Mouse (Mus musculus) layer of hippocampus, adult 9-10 months (tissue): Measurements from ENCODE around the gene Pfkp.

Source experiments
- DNase-seq: peaks from one replicate; pipeline ENCODE4 v3.0.0; 2022; ENCODE audit warnings: low spot score

Gene Pfkp

DNA sequence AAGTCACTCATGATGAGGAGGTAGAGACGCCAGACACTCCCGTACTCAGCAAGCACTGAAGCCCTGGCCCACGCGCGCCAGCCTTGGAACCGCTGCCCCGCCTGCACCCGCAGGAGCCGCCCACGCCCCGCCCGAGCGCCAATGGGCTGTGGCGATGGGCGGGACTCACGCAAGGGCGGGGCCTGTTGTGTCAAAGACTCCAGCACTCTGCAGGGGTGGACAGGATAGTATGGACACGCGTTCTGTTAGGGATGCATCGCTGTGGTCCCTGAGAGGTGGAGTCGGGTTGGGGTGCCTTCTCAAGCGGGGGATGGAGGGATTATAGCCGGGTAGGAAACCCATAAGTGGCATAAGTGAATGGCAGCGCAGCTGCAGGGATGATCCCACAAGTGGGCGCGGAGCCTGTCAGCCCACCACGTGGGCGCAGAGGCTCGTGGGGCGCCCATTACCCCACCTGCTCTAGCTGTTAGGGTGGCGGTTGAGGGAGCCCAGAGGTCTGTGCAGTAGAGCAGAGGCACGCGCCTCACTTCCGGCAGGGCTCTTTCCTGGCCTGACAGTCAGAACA lies at the start of gene Pfkp:
Gene Pfkp, minus strand, starts transcription at position 109 of the 565 bp plus-strand sequence.
- peak; percentile 81 for DNase-seq

DNA sequence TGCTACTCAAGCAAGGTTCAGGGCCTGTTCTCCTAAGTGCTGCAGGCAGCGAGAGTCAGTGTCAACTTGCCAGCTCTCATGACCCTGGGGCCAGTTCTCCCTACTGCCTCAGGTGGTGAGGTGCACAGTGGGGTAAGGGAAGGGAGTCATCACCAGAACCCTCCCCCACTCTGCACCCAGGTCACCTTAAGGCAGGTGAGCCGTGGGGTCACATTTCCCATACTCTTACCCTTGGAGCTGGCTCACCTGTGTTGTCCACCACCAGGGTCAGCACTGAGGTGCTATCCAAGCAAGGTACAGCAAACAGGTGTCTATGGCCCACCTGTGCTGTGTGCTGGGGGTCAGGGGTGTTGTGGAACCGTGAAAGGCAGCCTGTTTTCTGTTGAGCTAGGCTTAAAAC lies 42.0 kb upstream of the Pfkp start:
- DNase-seq = no peak

DNA sequence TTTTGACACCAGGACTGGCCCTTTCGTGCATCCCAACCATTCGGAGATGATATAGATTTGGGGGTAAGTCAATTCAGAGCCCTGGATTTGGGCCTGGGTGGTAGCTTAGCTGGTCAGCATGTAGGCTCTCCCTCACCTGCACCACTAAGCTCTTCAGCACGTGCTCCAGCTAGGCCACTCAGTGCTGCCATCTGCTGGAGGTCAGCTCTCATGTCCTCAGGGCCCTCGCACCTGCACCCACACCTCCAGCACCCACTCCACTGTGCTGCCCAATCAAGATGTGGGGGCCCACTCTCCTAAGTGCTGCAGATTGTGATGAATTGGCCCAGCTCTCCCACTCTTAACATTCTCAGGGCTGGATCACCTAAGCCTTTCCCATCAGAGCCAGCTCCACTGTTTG lies 41.4 kb upstream of the Pfkp start:
- DNase-seq = no peak

DNA sequence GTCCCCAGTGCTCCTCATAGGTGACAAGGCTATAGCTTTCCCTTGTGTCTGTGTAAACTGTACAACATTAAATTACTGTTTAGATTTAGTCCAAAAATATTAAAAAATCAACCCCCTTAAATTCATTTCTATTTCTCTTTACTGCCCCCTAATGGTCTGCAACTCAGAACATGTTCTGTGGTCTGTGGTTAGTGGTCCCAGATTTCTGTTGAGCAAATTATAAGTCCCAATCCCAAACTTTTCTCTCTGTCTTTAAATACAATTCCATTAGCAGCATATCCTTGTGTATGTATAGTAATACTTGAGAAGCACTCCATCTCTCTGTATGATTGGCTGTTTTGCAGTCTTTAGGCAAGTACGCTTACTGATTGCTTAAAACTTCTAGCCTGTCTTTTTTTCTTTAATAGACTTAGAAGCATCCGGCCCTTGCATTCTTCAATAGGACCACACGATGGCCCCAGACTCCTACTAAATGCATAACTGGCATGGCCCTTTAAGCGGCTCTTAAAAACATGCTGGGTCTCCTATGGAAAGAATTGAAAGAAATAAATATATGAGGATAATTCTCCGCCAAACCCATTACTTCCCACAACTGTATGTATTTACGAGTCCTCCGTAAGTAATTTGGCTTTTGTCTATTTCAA lies 40.3 kb upstream of the Pfkp start:
- DNase-seq = peak; percentile 50

DNA sequence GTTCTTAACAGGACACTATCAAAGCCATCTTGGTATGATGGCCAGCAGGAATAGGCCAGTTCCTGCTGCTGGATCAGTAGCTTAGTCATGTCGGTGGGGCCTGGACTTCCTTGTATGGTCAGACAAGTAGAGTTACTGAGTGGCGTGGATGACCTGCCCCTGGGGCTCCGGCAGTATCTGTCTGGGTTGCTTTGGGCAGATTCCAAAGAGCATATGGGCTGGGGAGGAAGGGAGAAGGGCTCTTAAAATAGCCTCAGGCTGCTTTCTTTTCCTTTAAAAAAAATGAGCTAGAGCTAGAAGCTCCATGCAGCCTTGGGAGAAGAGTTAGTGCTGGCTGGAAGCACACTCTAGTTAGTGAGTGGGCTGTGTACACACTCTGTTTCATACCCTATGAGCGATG lies 18.3 kb upstream of the Pfkp start:
- DNase-seq = no peak

DNA sequence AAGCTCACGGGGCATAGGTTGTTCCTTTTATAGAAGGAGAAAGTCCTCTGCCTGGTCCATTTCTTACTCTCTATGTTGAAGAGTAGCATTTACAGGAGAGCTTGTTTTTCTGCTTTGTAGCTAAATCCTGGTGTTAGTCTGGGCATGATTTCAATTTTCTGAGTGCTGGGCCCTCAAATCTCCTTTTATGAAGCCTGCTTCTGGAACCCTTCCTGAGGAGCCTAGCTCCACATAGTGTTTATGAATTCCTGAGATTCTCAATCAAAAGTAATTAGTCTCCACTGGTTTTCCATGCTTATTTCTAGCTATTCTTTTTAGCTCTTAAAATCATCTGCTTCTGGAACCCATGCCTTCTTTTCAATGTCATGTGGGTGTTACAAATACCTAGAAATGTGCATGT lies 16.9 kb upstream of the Pfkp start:
- no peak for DNase-seq

DNA sequence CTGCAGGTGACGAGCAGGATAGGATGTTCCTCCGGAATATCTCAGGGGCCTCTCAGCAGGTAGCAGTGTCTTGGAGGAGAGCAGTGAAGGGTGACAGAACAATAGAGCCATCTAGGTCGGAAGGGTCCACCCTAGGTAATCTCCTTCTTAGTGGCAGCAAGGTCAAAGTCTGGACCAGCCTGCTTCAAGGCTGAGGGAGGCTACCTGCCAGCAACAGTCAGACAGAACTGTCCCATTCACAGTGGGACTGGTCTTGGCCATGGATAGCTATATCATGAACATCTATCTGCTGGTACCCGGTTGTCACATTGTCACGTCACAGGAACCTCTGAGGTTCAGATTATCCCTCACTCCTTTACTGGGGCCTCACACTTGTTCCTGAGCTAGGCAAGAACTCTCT lies 15.6 kb upstream of the Pfkp start:
- DNase-seq = no peak

DNA sequence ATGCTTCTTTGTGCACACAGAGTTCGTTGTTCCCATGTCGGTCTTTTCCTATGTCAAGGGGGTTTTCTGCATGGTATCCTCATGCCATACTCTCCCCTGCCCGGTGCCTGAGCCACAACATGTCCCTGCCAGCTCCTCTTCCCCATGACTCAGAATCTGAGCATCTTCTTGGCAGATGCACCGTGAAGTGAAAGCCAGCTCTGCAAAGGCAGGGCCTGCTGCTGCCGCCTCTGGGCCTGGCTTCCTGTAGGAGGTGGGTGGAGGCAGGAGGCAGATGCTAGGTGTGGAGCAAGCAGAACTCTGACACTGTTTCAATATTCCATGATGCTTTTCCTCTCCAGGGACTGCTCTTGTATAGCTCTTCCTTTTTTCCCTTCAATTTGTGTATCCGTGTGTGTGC lies 10.7 kb upstream of the Pfkp start:
- DNase-seq = no peak

DNA sequence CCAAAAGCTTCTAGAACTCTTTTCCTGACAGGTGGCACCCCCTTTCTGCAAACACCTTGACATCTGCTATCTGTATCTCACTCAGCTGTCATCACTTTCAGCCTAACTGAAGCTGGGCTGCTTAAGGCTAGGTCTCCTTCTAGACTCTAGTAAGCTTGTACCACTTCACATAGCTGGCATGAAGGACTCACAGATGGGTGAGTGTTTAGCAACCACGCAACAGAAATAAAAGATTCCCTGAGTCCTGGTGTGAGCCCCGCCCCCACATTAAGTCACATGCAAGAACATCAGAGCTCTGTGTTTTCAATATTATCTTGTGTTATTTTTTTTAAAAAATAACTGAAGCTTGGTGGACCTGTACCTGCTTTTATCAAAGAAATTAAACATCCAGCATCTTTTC lies 8.7 kb upstream of the Pfkp start:
- DNase-seq = no peak

DNA sequence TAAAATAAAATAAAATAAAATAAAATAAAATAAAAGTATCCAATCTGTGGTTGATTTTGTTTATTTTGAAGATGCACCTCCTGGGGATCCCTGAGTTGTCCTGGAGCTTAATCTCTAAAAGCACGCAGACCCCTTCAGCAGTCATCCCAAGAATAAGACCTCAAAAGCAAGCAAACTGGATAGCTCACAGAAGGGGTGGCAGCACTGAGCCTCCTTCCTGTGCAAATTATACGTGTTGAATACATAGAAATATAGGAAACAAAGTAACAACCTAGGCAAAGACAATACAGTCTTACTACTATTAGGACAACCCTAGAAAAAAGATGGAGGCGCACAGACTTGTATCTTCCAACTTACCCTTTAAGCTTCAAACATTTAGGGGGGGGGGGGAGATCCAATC lies 965 bp upstream of the Pfkp start:
- DNase-seq = no peak

DNA sequence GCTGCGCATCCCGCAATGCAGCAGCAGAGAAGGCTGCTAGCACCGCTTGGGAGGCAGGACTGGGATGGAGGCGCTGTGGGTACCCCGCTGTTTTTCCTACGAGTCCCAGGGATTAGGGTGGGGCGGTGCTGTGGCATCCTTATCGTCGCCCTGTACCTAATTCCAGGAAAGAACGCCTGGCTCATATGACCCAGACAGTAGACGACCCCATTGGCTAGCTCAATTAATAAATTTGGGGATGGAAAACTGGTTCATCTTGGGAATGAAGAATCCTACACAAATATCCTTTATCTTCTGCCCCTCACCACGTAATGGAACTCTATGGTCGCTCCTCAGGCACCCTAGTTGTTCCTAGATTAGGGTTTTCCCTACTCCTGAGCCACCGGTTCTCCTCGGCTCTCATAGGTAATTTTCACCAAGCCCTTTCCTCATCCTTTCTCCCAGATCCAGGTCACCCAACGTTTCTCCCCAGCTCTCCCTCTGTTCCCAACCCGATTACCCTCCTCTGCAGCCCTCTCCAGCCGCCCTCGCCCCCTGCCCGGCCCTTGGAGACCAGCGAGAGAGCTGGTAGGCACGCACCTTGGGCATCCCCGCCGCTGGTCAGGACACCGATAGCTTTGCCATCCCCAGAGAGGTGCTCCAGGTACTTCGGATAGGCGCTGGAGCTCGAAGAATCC lies 447 bp downstream of the Pfkp start:
- DNase-seq = no peak

DNA sequence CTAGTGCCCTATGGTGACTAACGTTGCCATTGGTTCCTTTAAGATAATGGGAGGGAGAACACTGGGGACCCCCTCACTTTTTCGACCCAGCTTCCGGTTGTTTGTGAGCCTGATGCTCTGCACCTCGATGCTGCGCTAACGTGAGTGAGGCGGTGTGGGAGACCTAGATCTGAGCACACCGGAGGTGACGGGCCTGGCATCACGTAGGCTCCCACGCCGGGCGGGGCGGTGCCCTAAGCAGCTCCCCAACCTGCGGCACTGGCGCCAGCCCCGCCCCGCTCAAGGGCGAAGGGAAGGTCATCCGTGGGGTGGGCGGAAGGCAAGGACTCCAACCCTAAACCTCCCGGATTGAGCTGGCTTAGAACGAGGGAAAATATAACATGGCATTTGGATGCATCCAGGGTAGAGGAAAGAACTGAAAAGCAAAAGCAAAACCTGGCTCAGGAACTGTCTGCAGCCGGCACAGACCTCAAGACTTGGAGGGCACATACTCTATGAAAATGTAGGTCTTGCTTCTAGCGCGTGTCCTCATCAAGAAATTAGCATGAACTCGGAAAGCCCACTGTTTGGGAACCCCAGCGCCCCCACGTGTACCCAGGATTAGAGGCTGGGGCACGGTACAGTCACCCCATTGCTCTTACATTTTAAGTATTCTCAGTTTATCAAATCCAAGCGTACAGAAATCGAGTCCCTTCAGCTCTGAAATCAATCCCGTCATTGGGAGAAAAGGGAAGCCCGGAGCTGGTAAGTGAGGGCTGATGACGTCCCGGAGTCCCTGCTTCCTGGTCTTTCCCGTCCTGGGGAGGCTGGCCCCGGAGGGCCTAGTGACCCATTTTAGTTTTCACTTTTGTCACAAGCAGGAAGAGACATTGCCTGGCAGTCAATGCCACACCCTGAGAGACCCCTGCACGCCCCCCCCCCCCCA lies 1.2 kb downstream of the Pfkp start:
- DNase-seq = no peak

DNA sequence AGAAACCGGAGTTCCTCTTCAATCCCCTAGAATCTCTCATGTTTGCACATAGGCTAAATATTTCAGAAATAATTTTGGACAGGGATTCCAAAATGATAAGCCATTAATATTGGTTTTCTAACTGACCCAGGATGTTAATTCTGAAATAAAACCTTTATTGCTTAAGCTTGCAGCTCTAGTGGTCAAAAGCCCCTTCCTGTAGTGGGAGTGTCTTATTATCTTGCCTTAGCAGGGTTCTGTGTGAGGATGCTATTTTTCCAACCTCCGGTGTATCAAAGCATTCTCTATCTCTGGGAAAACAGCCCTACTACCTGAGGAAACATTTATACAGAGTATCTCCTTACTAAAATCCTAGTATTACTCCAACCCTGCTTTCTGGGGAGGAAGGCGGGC lies 1.9 kb downstream of the Pfkp start:
- DNase-seq = no peak

DNA sequence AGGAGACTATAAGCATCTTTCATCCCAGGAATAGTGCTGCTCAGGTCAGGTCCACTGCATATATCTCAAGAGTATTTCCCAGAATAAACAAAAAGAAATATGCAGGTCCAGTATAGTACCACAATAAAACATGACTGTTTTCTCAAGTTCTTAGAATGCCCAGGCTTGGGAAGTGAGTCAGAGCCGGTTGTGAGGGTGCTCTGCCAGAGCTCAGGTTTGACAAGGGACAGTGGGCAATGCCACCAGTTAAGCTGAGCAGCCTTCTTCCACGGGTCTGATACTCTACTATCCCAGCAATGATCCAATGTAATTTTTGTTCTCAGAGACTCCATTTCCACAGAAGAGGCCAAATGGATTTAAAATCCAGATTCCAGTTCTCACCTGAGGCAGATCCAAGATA lies 2.3 kb downstream of the Pfkp start:
- DNase-seq = no peak

DNA sequence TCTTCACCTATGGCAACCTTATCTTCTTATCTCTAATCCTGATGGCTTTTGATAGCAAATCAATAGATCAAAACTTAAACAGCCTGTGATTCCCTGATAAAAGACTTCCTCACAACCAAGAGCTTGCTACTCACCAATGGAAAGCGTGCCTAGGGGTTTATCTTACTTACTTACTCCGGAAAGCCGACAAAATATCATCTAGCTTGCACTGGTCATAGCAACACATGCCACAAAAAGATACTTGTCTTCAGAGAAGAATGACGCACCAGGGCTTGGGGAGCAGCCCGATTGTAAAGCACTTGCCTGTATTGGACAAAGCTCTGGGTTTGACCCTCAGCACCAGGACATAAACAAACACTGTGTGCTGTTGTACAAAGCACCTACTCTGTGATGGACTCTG lies 4.6 kb downstream of the Pfkp start:
- DNase-seq = no peak

DNA sequence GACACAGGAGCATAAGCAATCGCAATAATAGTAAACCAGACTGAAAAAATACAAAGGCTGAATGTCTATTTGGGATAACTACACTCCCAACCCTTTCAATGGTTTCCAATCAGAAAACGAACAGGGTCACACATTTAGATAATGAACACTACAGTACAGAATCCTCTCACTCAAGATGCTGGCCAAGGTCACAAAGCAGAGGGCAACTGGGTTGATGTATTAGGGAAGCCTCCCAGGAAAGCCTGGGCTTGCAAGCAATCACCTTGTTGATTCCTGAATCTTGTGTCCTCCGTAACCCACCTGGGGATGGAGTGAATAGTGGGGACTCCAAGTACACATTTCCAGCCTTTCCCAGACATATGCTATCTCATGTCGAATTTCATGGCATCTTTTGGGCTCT lies 5.6 kb downstream of the Pfkp start:
- DNase-seq = no peak

DNA sequence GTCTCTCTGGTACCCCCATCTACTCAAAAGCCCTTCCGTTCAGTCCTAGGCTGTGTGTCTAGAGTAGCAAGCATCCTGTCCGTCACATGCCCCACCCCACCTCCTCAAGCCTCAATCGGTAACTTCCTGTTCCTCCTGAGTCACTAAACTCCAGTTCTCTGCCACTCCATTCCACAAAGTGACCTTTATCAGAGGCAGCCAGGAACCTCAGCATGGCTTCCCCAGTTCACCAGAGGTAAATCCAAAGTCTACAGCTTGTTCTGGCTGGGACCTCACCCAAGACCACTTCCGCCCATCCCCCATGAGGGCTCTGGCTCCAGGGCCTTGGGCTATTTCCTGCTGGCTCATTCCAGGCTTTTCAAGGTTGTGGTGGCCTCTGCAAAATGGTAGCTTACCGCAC lies 6.1 kb downstream of the Pfkp start:
- DNase-seq = no peak

DNA sequence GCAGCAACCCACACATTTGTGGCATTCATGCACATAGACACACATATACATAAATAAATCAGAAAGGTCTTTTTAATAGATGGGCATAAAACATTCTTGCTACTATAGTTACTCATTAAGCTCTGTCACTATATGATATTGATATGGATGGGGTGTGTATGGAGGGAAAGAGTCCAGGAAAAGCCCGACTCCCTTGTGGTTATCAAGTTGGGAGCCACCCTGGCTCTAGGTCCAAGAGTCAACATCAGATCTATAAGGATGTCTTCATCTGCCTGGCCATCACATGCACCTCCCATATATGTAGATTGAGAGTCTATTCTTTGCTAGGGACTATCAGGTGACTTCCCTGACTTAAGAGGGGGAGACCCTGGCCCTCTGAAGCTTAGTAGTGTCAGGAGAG lies 7.1 kb downstream of the Pfkp start:
- no peak for DNase-seq

DNA sequence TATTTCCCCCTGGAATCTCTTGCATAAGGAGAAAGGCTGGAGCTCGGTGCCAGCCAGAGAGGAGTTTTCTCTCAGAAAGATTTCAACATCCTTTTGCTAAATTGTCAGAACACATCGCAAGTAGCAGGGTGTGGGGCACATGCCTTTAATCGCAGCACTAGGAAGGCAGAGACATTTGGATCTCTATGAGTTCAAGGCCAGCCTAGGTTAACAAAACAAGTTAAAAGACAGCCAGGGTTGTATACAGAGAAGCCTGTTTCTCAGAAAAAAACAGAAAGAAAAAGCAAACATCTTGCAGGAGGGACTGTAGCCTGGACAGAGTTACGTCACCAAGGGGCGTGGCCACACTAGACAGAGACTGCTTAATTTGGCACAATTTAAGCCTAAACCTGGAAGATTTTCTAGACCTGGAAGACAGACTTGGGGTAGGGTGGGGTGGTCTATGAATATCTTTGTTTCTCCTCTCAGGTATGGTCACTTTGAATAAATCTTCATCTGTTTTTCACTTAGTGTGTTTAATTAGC lies 9.0 kb downstream of the Pfkp start:
- no peak for DNase-seq

DNA sequence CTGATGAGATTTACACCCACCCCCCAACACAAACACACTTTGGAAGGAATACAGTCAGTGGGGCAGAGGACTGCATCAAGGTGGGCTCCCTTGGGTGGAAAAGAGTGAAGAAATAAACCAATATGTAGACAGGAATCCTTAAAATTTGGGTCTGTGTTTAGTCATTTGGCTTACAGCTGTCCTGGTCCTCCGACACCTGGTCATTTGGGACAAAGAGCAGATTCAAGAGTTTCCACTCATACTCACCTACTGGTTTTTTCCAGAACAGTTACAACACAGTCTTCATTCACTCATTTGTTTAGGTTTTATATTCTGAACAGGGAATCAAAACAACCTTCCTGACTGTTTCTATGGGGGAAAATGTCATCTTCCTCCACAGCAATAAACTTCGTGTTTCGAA lies 9.6 kb downstream of the Pfkp start:
- no peak for DNase-seq

DNA sequence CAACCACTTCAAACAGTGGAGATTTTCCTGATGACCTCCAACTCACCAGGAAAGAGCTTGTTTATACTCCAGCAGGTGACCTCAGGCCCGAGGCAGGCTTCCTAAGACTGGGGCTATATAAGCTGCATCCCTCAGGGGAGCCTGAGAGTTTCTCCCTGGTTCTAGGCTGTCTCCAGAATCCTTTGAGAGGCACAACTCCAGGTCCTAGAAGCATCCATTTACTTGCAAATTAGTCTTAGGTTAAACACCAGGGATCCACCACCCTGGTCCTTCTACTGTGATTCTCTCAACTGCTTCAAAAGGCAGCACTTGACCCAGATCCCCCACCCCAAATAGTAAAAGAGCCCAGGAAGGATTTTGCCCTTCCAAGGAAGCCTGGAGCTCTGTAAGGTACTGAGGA lies 10.2 kb downstream of the Pfkp start:
- no peak for DNase-seq

DNA sequence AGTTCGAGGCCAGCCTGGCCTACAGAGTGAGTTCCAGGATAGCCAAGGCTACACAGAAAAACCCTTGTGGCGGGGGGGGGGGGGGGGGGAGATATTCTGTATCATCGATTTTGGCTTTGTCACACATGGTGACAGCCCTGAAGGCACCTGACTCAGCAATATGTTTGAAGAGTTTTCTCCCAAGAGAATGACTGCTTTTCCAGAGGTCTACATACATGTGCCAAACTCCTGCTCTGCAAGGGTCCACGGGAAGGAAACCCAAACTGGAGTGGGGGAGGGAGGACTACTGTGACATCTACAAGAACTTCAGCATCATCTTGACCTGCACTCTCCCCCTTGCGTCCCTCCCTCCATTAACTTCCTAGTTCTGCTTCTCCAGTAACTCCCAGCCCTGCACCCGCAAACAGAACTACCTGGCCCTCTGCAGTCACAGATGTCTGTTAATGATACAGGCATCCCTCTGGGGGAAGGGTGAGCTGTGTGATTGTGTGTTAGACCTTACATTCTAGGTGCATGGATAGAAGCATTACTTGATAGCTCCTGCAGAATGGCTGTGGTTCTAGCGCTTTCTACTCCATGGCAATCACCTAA lies 10.9 kb downstream of the Pfkp start:
- DNase-seq = no peak
